Mouse (Mus musculus) CH12.LX (cell line): ENCODE data around the gene Hltf. TPM values are rescaled to one million over a fixed set of nuclear protein-coding genes. Genes with fewer than 3 reads are reported as not detected.

ENCODE experiments used
- DNase-seq: peaks from one replicate; pipeline ENCODE4 v3.0.0-alpha.2; 2013; ENCODE audit errors: extremely low read depth
- H3K27ac ChIP-seq: 2 replicates; pipeline ENCODE4 v1.5.1; 2012; ENCODE audit warnings: low read depth, mild to moderate bottlenecking, control low read depth, moderate library complexity; ENCODE audit not compliant: insufficient read depth
- H3K27me3 ChIP-seq: replicated peaks from 2 replicates; pipeline ENCODE3; 2012; ENCODE audit warnings: inconsistent platforms
- H3K36me3 ChIP-seq, 2 experiments: replicated peaks in 1 of 2; 2 replicates each; pipeline versions ENCODE3 to v1.6.1; 2012; ENCODE audit warnings: inconsistent platforms in 1 of 2, low read length in 1 of 2, mild to moderate bottlenecking in 1 of 2, mixed read lengths in 1 of 2, moderate library complexity in 1 of 2; ENCODE audit not compliant: control insufficient read depth in 1 of 2, insufficient read depth in 1 of 2
- H3K4me1 ChIP-seq, 2 experiments: 2 replicates each; pipeline ENCODE4 v1.6.1; 2012; ENCODE audit warnings: inconsistent platforms in 1 of 2, moderate library complexity in 1 of 2; ENCODE audit not compliant: insufficient read depth in 2 of 2, control insufficient read depth in 1 of 2
- H3K4me2 ChIP-seq: 2 replicates; pipeline ENCODE4 v1.6.1; 2012; ENCODE audit warnings: low read depth, mild to moderate bottlenecking, control low read depth; ENCODE audit not compliant: poor library complexity, insufficient read depth, severe bottlenecking
- H3K4me3 ChIP-seq, 3 experiments: fragments of 150-350 bp in 1 of 3; sonication (generic) in 1 of 3; replicated peaks in 1 of 3; 2 replicates each; pipeline versions ENCODE3 to v1.5.1; 2011 to 2012; ENCODE audit warnings: low read depth in 2 of 3, low read length in 2 of 3, mild to moderate bottlenecking in 2 of 3, moderate library complexity in 2 of 3, control low read depth in 1 of 3, improper control_type of control experiment in 1 of 3, inconsistent platforms in 1 of 3, mixed read lengths in 1 of 3; ENCODE audit not compliant: poor library complexity in 1 of 3
- H3K79me2 ChIP-seq: replicated peaks from 2 replicates; pipeline ENCODE4 v1.6.1; 2012; ENCODE audit warnings: mild to moderate bottlenecking, moderate library complexity; ENCODE audit not compliant: control insufficient read depth, poor library complexity, insufficient read depth, severe bottlenecking; ENCODE audit errors: extremely low read depth
- H3K9ac ChIP-seq: 2 replicates; pipeline ENCODE4 v1.6.1; 2012; ENCODE audit warnings: low read depth, mild to moderate bottlenecking, control low read depth, moderate library complexity; ENCODE audit not compliant: insufficient read depth
- H3K9me3 ChIP-seq: replicated peaks from 2 replicates; pipeline ENCODE3; 2012; ENCODE audit warnings: low read length, inconsistent platforms, mixed read lengths
- BHLHE40 ChIP-seq: IDR thresholded peaks from 2 replicates; pipeline ENCODE4 v1.6.1; 2011; ENCODE audit warnings: mild to moderate bottlenecking, low read depth, low read length, improper control_type of control experiment
- E2F4 ChIP-seq: IDR thresholded peaks from 2 replicates; pipeline ENCODE4 v1.6.1; 2011; ENCODE audit warnings: low read depth, low read length, improper control_type of control experiment; ENCODE audit not compliant: insufficient replicate concordance
- ELF1 ChIP-seq: IDR thresholded peaks from 2 replicates; pipeline ENCODE4 v1.6.1; 2014; ENCODE audit warnings: low read depth, mild to moderate bottlenecking, inconsistent platforms, low read length, improper control_type of control experiment
- ETS1 ChIP-seq: conservative IDR thresholded peaks from 2 replicates; pipeline ENCODE4 v1.6.1; 2012; ENCODE audit warnings: low read depth, mild to moderate bottlenecking, inconsistent platforms, low read length, improper control_type of control experiment, moderate library complexity
- HCFC1 ChIP-seq: IDR thresholded peaks from 2 replicates; pipeline ENCODE4 v1.6.1; 2012; ENCODE audit warnings: low read depth, mild to moderate bottlenecking, inconsistent platforms, low read length, improper control_type of control experiment
- JUN ChIP-seq: IDR thresholded peaks from 2 replicates; pipeline ENCODE4 v1.6.1; 2011; ENCODE audit warnings: low read depth, mild to moderate bottlenecking, low read length, improper control_type of control experiment, moderate library complexity; ENCODE audit not compliant: insufficient read depth
- JUND ChIP-seq: conservative IDR thresholded peaks from 2 replicates; pipeline ENCODE4 v1.6.1; 2011; ENCODE audit warnings: low read depth, low read length, improper control_type of control experiment
- KAT2A ChIP-seq: IDR thresholded peaks from 2 replicates; pipeline ENCODE4 v1.6.1; 2012; ENCODE audit warnings: low read length, improper control_type of control experiment, inconsistent platforms; ENCODE audit not compliant: insufficient replicate concordance
- MAFK ChIP-seq: IDR thresholded peaks from 2 replicates; pipeline ENCODE4 v1.6.1; 2011; ENCODE audit warnings: low read length, improper control_type of control experiment; ENCODE audit not compliant: insufficient replicate concordance
- MEF2A ChIP-seq: IDR thresholded peaks from 2 replicates; pipeline ENCODE4 v1.6.1; 2014; ENCODE audit warnings: low read depth, mild to moderate bottlenecking, inconsistent platforms, low read length, improper control_type of control experiment, borderline replicate concordance
- MXI1 ChIP-seq: IDR thresholded peaks from 2 replicates; pipeline ENCODE4 v1.6.1; 2011; ENCODE audit warnings: mild to moderate bottlenecking, low read depth, low read length, improper control_type of control experiment
- MYC ChIP-seq: IDR thresholded peaks from 2 replicates; pipeline ENCODE4 v1.6.1; 2011; ENCODE audit warnings: low read depth, mild to moderate bottlenecking, improper control_type of control experiment, low read length
- NELFE ChIP-seq: IDR thresholded peaks from 2 replicates; pipeline ENCODE4 v1.6.1; 2011; ENCODE audit warnings: low read depth, low read length, improper control_type of control experiment
- NRF1 ChIP-seq: IDR thresholded peaks from 2 replicates; pipeline ENCODE4 v1.6.1; 2014; ENCODE audit warnings: low read depth, mild to moderate bottlenecking, inconsistent platforms, low read length, improper control_type of control experiment, moderate library complexity
- PAX5 ChIP-seq: IDR thresholded peaks from 2 replicates; pipeline ENCODE4 v1.6.1; 2012; ENCODE audit warnings: low read length, inconsistent platforms, mixed read lengths
- RAD21 ChIP-seq: IDR thresholded peaks from 2 replicates; pipeline ENCODE4 v1.6.1; 2011; ENCODE audit warnings: low read depth, mild to moderate bottlenecking, low read length, improper control_type of control experiment, moderate library complexity
- RCOR1 ChIP-seq: conservative IDR thresholded peaks from 2 replicates; pipeline ENCODE4 v1.6.1; 2012; ENCODE audit warnings: low read depth, mild to moderate bottlenecking, inconsistent platforms, low read length, improper control_type of control experiment
- SIN3A ChIP-seq: IDR thresholded peaks from 2 replicates; pipeline ENCODE4 v1.6.1; 2012; ENCODE audit warnings: low read length, improper control_type of control experiment, inconsistent platforms
- SMC3 ChIP-seq: IDR thresholded peaks from 2 replicates; pipeline ENCODE4 v1.6.1; 2011; ENCODE audit warnings: low read depth, low read length, improper control_type of control experiment
- TBP ChIP-seq: conservative IDR thresholded peaks from 2 replicates; pipeline ENCODE4 v1.6.1; 2011; ENCODE audit warnings: low read depth, low read length, improper control_type of control experiment
- TCF12 ChIP-seq: IDR thresholded peaks from 2 replicates; pipeline ENCODE4 v1.6.1; 2014; ENCODE audit warnings: low read depth, mild to moderate bottlenecking, inconsistent platforms, low read length, improper control_type of control experiment
- UBTF ChIP-seq: IDR thresholded peaks from 2 replicates; pipeline ENCODE4 v1.6.1; 2012; ENCODE audit warnings: low read depth, mild to moderate bottlenecking, inconsistent platforms, low read length, improper control_type of control experiment, moderate library complexity
- USF1 ChIP-seq: IDR thresholded peaks from 2 replicates; pipeline ENCODE4 v1.6.1; 2014; ENCODE audit warnings: low read depth, mild to moderate bottlenecking, inconsistent platforms, low read length, improper control_type of control experiment
- ZC3H11A ChIP-seq: IDR thresholded peaks from 2 replicates; pipeline ENCODE4 v1.6.1; 2012; ENCODE audit warnings: low read depth, mild to moderate bottlenecking, inconsistent platforms, low read length, improper control_type of control experiment
- ZMIZ1 ChIP-seq: IDR thresholded peaks from 2 replicates; pipeline ENCODE4 v1.6.1; 2012; ENCODE audit warnings: low read depth, mild to moderate bottlenecking, inconsistent platforms, low read length, improper control_type of control experiment
- ZNF384 ChIP-seq: IDR thresholded peaks from 2 replicates; pipeline ENCODE4 v1.6.1; 2012; ENCODE audit warnings: low read depth, low read length, improper control_type of control experiment, inconsistent platforms
- dilution Hi-C: fragments of 300-500 bp; cut with MboI; formaldehyde crosslinking; loops from 2 replicates; pipeline ENCODE4 v1.14.3; 2020; ENCODE audit warnings: low sequenced_read_pairs; ENCODE audit not compliant: extremely low pct_unique_long_range_greater_than_20kb, extremely low pct_ligation_motif_present
- in situ Hi-C: fragments of 300-500 bp; cut with MboI; formaldehyde crosslinking; loops from 3 replicates; pipeline ENCODE4 v1.14.3; 2019; ENCODE audit warnings: low sequenced_read_pairs, low pct_ligation_motif_present, low pct_unique_long_range_greater_than_20kb, mixed read lengths
- polyA plus RNA-seq: library from polyadenylated mRNA; unstranded; fragments of >175 nt; gene quantifications from 2 replicates; pipeline ENCODE4 v1.2.1, GENCODE M21; 2012; ENCODE audit warnings: low read depth; ENCODE audit not compliant: insufficient read length
- total RNA-seq, 2 experiments: library from RNA; depleted of rRNA; stranded (reverse); fragments of 300-350 nt in 1 of 2; fragments of >200 nt in 1 of 2; gene quantifications; 2 replicates each; pipeline ENCODE4 v1.2.3; 2012 to 2014

Gene Hltf
- total and polyA plus RNA-seq, 3 experiments: 18.9 to 37.1 (median 19.4) TPM

DNA sequence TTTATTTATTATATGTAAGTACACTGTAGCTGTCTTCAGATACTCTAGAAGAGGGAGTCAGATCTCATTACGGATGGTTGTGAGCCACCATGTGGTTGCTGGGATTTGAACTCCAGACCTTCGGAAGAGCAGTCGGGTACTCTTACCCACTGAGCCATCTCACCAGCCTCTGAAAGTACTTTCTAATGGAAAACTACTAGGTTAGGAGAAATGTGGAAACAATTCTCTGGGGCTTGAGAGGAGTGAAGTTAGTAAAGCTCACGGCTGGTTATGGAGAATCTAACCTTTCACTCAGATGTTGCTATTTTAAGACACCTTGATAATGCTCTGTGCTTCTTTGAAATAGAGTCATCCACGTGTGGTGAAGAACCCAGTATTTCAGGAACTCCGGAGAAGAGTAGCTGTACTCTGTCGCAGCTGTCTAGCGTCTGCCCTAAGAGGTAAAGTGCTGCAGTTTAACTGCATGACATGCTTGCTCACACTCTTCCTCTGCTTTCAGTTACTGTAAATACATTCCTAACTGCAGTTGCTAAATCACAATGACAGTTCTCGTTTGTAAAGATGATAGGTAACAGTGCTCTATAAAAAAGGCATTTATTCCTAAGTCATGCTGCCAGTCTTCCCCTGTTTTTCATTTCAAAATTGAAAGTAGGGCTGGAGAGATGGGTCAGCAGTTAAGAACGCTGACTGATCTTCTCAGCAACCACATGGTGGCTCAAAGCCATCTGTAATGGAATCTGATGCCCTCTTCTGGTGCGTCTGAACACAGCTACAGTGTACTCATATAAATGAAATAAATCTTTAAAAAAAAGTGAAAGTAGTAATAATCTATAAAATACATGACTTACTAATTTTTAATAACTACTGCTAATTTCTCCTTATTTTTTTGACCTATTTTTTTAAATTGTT lies 18.8 kb downstream of the Hltf start (continued):
- TF ChIP-seq ZMIZ1: no peak
- TF ChIP-seq SMC3: peak; percentile 76
- no peak for TF ChIP-seq JUN
- no peak for TF ChIP-seq MEF2A
- no peak for TF ChIP-seq RCOR1
- peak; percentile 51 for TF ChIP-seq ZNF384
- TF ChIP-seq NELFE: peak; percentile 28; the same call in 1 of the 2 replicates
- TF ChIP-seq UBTF: no peak
- TF ChIP-seq MYC: peak; percentile 98
- TF ChIP-seq ETS1: no peak
- TF ChIP-seq ZC3H11A: peak; percentile 27; the same call in 1 of the 2 replicates
- TF ChIP-seq MAFK: peak; percentile 35; the same call in 1 of the 2 replicates
- TF ChIP-seq SIN3A: peak; percentile 57; the same call in 1 of the 2 replicates
- TF ChIP-seq RAD21: peak; percentile 58

DNA sequence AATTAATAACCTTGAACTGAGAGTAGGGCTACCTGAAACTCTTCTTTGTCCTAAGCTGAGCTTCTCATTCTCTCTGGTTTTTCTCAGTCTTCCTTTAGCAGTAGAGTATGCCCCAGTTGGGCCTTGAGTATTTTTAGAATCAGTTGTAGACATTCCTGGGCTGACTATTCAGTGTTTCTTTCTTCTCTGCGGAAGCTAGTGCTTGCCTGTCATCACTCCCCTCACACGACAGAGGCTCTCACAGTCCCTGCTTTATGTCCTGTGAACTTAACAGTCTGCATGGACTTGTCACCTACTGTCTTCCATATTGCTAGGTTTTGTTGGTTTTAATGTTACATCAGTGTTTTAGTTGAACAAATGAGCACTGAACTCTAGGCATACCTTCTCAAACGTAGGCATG lies 24.6 kb downstream of the Hltf start:
- TF ChIP-seq ETS1 (no peak), MXI1 (no peak), BHLHE40 (no peak), RCOR1 (no peak), JUND (no peak), KAT2A (no peak), E2F4 (no peak), SIN3A (no peak), RAD21 (no peak), USF1 (no peak), JUN (no peak), TBP (no peak), ELF1 (no peak), HCFC1 (no peak), NRF1 (no peak), ZNF384 (no peak), TCF12 (no peak), PAX5 (no peak)
- TF ChIP-seq, all 38 proteins: peak for 0
- Histone ChIP-seq H3K36me3 (peaks cover 37 to 63% of the 10 kb centered on the region in 2 experiments), H3K27ac (no peak overlapping the region), H3K79me2 (no peaks in the 10 kb centered on the region; the same call in 1 of the 2 replicates), H3K4me1 (no peaks in the 10 kb centered on the region), H3K27me3 (no peaks in the 10 kb centered on the region), H3K9me3 (no peaks in the 10 kb centered on the region), H3K4me3 (no peak overlapping the region), H3K4me2 (no peak overlapping the region), H3K9ac (no peak overlapping the region)
- dilution Hi-C loops (no loop called here), in situ Hi-C loops (no loop called here)
- no peak for DNase-seq
